Mouse (Mus musculus) thymus, adult 2 months (tissue): ENCODE results near the gene Aunip.

Experiments used
- CTCF ChIP-seq: fragments of 200-500 bp; IDR thresholded peaks from 2 replicates; pipeline ENCODE4 v1.5.1; 2012; ENCODE audit warnings: mild to moderate bottlenecking, control low read depth, low read length, moderate library complexity, borderline replicate concordance; ENCODE audit not compliant: control insufficient read depth, poor library complexity, insufficient read depth; ENCODE audit errors: extremely low read depth
- POLR2A ChIP-seq: fragments of 200-500 bp; IDR thresholded peaks from 2 replicates; pipeline ENCODE4 v1.6.1; 2012; ENCODE audit warnings: mild to moderate bottlenecking, low read length, control low read depth, moderate library complexity; ENCODE audit not compliant: control insufficient read depth, poor library complexity, insufficient read depth; ENCODE audit errors: extremely low read depth

GRCm38 (mm10) chr4:134518541-134518940 lies 7.7 kb downstream of the Aunip start:
- TF ChIP-seq POLR2A (no peak), CTCF (no peak)
